Mouse (Mus musculus) adrenal gland, adult (tissue): ENCODE data around the gene C130026I21Rik.
A peak's percentile ranks its signal among the peaks of the same experiment; 100 is the strongest.
"Not testable (repeated sequence)": the region's sequence is repeated elsewhere in the genome, so short reads cannot be mapped to it uniquely, and the experiment has no call there.

ENCODE experiments used
- DNase-seq, 2 experiments: peaks; one replicate each; pipeline ENCODE4 v3.0.0; 2022 to 2023; ENCODE audit warnings: low spot score in 1 of 2; ENCODE audit not compliant: inconsistent age in 2 of 2

The C130026I21Rik gene

GRCm38 (mm10) chr1:85270466-85270865 lies at the start of gene C130026I21Rik:
C130026I21Rik (minus strand) TSS chr1:85270566.
- not testable (repeated sequence) for DNase-seq

GRCm38 (mm10) chr1:85287063-85287462 lies 16.7 kb upstream of the C130026I21Rik start:
- DNase-seq = peak; percentile 17 to 78

GRCm38 (mm10) chr1:85276421-85276820 lies 6.1 kb upstream of the C130026I21Rik start:
- peak in 1 of 2 experiments; percentile 19 for DNase-seq

GRCm38 (mm10) chr1:85258634-85259033 lies 11.7 kb downstream of the C130026I21Rik start:
- peak in 1 of 2 experiments; percentile 64 for DNase-seq

- peak in 1 of 2 experiments; percentile 36 for DNase-seq
Observed at GRCm38 (mm10) chr1:85255217-85255616, 15.1 kb downstream of the C130026I21Rik start.

- peak in 1 of 2 experiments; percentile 16 for DNase-seq
Observed at GRCm38 (mm10) chr1:85251211-85251610, 19.2 kb downstream of the C130026I21Rik start.

- DNase-seq = peak in 1 of 2 experiments; percentile 50
Observed at GRCm38 (mm10) chr1:85248985-85249384, 21.4 kb downstream of the C130026I21Rik start.

GRCm38 (mm10) chr1:85246776-85247460 lies 23.4 kb downstream of the C130026I21Rik start:
- peak in 1 of 2 experiments; percentile 45 for DNase-seq

GRCm38 (mm10) chr1:85246266-85246665 lies 24.1 kb downstream of the C130026I21Rik start:
- peak in 1 of 2 experiments; percentile 35 for DNase-seq

GRCm38 (mm10) chr1:85244941-85245340 lies 25.4 kb downstream of the C130026I21Rik start:
- peak in 1 of 2 experiments; percentile 29 for DNase-seq

GRCm38 (mm10) chr1:85243023-85243422 lies 27.3 kb downstream of the C130026I21Rik start:
- DNase-seq = peak in 1 of 2 experiments; percentile 33

GRCm38 (mm10) chr1:85239018-85239775 lies 31.2 kb downstream of the C130026I21Rik start:
- DNase-seq = peak in 1 of 2 experiments; percentile 67

GRCm38 (mm10) chr1:85206531-85206930 lies 63.8 kb downstream of the C130026I21Rik start:
- DNase-seq = peak in 1 of 2 experiments; percentile 16

GRCm38 (mm10) chr1:85199523-85199922 lies 70.8 kb downstream of the C130026I21Rik start:
- peak in 1 of 2 experiments; percentile 51 for DNase-seq

GRCm38 (mm10) chr1:85198647-85199350 lies 71.6 kb downstream of the C130026I21Rik start:
- not testable (repeated sequence) for DNase-seq

GRCm38 (mm10) chr1:85196732-85197131 lies 73.6 kb downstream of the C130026I21Rik start:
- peak in 1 of 2 experiments; percentile 39 for DNase-seq

GRCm38 (mm10) chr1:85193761-85194160 lies 76.6 kb downstream of the C130026I21Rik start:
- DNase-seq = not testable (repeated sequence)

- not testable (repeated sequence) for DNase-seq
Observed at GRCm38 (mm10) chr1:85181981-85182380, 88.4 kb downstream of the C130026I21Rik start.

- peak in 1 of 2 experiments; percentile 28 for DNase-seq
Observed at GRCm38 (mm10) chr1:85178971-85179370, 91.4 kb downstream of the C130026I21Rik start.

- peak in 1 of 2 experiments; percentile 22 for DNase-seq
Observed at GRCm38 (mm10) chr1:85162841-85163240, 107.5 kb downstream of the C130026I21Rik start.

- not testable (repeated sequence) for DNase-seq
Observed at GRCm38 (mm10) chr1:85155151-85155550, 115.2 kb downstream of the C130026I21Rik start.
